Mouse (Mus musculus): Measurements from ENCODE around the gene Prpf38a. TPM values are rescaled to one million over a fixed set of nuclear protein-coding genes. Genes with fewer than 3 reads are reported as not detected.

The Prpf38a gene
- total RNA-seq, 2 experiments from 2014 or later: 42.2 to 46.3 TPM

Other genes starting within 250 kb of the Prpf38a start
- gene Shisal2a, start 196.0 kb downstream of the Prpf38a start, total RNA-seq (2021): not detected
- gene Gpx7, start 172.4 kb downstream of the Prpf38a start, total RNA-seq (2021): 10 to 100 TPM; 10.3 to 12.1 TPM
- gene Tut4, start 119.9 kb downstream of the Prpf38a start, total RNA-seq (2021): 10 to 100 TPM; 47.1 to 50.1 TPM
- 1 to 10 TPM; 1.0 TPM for gene Orc1, start 87 bp upstream of the Prpf38a start, total RNA-seq (2021)
- 10 to 100 TPM; 29.4 to 40.1 TPM for gene Cc2d1b, start 40.6 kb upstream of the Prpf38a start, total RNA-seq (2021)
- gene 3110021N24Rik, start 140.3 kb upstream of the Prpf38a start, total RNA-seq (2021): 1 to 10 TPM; 1.0 TPM
- gene Zfyve9, start 201.5 kb upstream of the Prpf38a start, total RNA-seq (2021): 10 to 100 TPM; 45.4 to 45.6 TPM

All from layer of hippocampus, postnatal 10 days (tissue).